Mouse (Mus musculus) liver, postnatal 0 days (tissue): Measurements from ENCODE around the gene Tspan4.

Experiments used
- CTCF ChIP-seq: sonication (generic); IDR thresholded peaks from 2 replicates; pipeline ENCODE4 v1.5.1; 2016; ENCODE audit warnings: antibody characterized with exemption, low read depth
- EP300 ChIP-seq: IDR thresholded peaks from 2 replicates; pipeline ENCODE4 v1.6.1; 2016; ENCODE audit warnings: antibody characterized with exemption, low read depth, mild to moderate bottlenecking

DNA sequence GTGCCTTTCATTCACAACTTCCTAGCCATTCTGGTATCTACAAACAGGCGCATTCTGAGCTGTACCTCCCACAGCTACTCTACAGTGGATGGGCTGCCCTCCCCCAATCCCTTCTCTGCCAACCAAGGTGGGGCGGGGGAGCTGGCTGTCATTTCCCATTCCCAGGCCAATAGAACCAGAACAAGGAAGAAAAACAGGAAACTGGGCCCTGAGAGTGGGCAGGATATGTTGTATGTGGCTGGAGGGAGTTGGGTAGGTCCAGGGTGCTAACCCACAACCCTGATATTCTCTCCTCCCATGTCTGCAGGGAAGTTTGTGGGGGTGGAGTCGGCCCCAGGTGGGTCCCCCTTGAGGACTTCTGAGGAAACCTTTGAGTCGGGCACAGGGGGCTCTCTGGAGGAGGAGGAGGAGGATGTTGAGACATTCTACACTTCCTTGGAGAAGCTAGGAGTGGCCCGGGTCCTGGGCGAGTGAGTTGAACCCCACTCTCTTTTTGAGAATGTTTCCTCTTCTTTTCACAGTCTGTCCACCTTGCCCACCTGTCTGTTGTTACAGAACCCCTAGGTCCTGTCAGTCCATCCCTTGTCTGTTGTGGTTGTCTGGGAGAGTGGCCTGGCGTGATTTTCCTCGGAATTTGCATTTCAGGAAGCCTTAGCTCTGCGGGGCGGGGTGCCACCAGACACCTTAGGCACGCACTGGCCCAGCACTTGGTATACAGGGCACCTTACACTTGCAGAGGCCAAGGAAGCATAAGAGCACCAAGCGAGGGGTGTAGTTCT lies 11.0 kb upstream of the Tspan4 start:
- TF ChIP-seq CTCF (no peak), EP300 (no peak)
